Mouse (Mus musculus): ENCODE results near the gene Scrn1.

DNA sequence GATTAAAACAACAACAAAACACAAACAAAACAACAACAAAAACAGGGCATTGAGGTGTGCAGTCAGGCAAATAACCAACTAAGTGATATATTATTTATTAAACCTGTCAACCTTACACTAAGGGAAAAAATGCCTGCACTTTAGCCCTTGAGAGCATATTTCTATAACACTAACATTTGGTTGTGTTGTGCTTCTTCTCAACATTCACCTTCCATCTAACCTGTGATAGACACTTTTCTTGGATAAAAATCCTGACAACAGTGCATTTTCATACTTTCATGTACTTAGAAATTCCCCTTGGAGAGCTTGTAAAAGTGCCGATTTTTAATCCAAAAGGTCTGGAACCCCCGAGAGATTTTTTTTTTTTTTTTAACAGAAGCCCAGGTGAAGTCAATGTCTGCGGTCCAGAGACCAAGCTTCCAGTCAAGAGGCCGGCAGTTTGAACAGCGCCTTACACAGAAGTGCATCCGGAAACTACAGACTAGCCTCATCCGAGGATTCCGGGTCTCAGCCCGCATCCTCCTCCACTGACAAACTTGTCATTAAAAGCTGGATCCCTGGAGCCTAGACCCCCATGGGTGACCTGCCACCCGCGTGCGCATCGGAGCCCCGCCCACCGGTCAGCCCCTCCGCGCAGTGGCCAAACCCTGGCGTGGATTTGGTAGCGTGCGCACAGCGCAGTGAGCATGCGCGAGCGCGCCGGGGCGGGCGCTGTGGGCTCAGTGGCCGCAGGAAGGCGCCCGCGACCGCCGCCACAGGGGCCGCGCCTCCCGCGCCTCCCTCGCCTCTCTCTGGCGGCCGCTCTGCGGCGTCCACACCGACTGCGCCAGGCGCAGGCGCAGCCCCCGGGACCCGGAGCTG, 28.4 kb upstream of the Scrn1 start, which contains the start of gene Plekha8:
- no peak for TF ChIP-seq FLI1 (IDR thresholded peaks at IDR 0.05; ENCODE audit: low read length)
- TF ChIP-seq GATA1 (IDR thresholded peaks at IDR 0.05; ENCODE audit: borderline replicate concordance, low read length), result no peak

All from megakaryocyte, embryonic 14.5 days (primary cell).